Mouse (Mus musculus) urinary bladder, postnatal 4 days (tissue): ENCODE measurements around the gene Gm42906.

Experiments used
- DNase-seq, 2 experiments: peaks; one replicate each; pipeline ENCODE4 v3.0.0; 2021 to 2022; ENCODE audit warnings: low spot score in 2 of 2

The Gm42906 gene

DNA sequence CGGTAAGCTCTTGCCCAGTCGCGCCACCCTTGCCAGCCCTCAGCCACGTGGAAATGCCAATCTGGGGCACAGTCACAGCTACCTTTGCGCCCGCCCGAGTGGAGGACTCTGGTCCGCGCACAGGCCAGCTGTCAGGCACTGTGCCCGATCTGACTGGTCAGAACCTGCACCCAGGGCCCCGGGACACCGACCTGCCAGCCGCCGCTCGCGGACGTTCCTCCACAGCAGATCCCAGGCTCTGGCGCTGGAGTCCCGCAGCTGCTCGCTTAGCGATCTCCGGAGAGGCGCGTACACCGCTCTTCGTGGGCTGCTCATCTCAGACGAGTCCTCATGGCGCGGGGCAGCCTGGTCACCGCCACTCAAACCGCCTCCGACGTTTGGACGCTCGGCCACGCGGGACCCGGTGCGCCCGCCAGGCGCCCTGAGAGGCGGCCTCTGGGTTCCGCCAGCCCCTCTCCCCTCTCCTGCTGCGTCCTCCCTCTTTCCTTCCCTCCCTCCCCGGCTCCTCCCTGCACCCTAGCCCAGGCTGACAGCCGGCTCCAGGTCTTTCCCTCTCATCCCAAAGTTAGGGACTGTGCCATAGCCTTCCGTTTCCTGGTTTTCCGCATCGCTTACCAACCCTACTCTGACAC is 194.4 kb downstream of the Gm42906 start, which contains the start of gene Stard13:
Gene Stard13 (minus strand): TSS at position 437 of the 632 bp plus-strand sequence.
- DNase-seq = peak in 1 of 2 experiments; percentile 24

DNA sequence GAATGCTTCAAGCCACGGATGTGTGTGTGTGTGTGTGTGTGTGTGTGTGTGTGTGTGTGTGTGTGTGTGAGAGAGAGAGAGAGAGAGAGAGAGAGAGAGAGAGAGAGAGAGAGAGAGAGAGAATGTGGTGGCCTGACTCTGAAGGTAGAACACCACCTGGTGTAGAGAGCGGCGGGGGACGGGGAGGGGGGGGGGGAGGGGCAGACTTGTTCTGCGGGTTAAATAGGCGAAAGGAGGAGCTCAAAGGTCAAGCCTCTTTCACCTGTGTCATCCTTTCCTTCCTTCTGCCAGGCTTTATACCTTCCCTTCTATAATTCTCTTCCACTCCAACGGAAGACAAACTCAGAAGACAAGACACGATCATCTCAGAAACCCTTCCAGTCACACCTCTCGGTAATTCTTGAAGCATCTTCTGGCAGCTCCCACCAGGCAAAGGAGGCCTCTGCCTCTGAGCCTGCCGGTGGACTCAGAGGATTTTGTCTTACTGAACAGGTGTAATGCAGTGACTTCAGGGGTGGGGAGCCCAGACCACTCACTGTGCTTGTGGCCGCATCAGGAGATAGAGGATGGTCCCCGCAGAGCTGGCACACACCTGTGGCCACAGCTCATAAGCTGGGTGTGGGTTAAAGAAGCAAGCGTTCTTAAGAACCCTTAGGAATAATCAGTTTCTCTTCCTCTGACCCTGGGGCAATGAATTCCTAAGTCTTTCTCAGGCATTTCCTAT is 195.2 kb downstream of the Gm42906 start:
- no peak for DNase-seq

DNA sequence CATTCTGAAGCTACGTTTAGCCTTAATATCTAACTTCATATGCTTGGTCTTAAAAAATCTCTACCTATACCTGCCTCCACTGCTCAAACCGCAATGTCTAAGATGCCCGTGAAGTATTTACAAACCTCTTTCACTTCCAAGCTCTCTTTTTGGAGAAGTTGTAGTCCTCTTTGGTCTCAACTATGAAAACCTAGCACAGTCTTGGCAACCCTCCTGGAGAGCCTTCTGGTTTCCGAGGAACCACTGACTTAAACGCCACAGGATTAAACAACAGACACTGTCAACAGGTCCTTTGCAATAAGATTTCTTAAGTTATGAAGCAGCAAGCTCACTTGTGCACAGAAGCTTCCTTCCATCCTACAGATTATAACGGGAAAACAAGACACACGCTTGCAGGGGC is 196.1 kb downstream of the Gm42906 start:
- no peak for DNase-seq

DNA sequence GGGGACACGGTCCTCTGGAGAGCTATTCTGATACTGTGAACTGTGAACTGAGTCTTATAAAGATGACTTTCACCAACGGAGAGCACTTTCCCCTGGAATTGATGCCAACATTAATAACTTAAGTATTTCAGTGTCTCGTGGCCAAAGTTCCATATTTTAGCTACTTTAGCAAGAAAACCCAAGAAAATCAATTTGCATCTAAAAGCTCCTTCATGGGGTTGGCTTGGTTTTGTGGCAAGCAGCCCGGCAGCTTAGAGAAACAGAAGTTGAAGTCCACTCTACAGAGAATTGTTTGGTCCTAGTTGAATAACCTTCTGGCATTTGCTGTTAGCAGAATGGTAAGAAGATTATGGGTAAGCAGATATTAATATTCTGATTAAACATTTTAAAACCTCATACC is 196.6 kb downstream of the Gm42906 start:
- DNase-seq = no peak

DNA sequence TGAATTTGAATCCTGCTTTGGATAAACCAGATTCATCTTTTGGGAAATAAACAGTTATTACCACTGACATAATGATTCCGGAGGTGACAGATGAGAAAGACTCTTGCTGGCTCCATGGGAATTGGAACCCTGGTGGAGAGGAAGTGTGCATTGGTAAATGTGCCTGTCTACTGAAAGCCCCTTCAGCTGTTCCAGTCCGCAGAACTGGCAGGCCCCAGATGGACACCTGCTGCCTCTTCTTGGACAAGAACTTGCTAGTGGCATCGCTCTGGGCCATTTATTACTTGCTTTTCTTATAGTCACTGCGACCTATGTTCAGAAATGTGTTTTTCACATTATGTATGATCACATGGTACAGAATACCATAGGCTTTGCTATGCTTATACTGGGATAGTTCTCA is 197.5 kb downstream of the Gm42906 start:
- no peak for DNase-seq

DNA sequence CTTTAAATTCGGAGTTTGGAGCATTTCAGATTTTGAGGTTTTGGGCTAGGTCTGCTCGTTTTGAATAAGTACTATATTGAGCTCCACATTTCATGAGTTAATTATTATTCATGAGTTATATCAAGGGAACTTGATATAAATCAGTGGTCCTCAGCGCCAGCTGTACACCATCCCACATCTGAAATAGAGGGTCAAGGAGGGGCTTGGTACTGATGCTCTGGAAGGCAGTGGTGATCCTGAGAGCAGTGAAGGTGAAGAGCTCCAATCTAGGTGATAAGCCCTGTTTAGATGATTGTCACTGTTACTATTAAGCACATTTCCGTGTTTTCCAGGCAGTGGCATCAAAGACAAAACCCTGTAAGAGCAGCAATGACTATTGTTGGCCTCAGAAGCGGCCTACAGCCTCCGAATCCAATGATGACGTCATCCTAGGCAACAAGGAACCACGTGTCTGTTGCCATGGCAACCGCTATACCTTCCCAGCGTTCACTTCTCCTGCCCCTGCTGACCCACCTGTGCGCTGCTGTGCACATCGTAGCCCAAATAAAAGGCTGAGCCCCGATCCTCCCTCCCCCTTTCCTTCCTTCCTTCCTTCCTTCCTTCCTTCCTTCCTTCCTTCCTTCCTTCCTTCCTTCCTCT is 199.5 kb downstream of the Gm42906 start:
- DNase-seq = no peak

DNA sequence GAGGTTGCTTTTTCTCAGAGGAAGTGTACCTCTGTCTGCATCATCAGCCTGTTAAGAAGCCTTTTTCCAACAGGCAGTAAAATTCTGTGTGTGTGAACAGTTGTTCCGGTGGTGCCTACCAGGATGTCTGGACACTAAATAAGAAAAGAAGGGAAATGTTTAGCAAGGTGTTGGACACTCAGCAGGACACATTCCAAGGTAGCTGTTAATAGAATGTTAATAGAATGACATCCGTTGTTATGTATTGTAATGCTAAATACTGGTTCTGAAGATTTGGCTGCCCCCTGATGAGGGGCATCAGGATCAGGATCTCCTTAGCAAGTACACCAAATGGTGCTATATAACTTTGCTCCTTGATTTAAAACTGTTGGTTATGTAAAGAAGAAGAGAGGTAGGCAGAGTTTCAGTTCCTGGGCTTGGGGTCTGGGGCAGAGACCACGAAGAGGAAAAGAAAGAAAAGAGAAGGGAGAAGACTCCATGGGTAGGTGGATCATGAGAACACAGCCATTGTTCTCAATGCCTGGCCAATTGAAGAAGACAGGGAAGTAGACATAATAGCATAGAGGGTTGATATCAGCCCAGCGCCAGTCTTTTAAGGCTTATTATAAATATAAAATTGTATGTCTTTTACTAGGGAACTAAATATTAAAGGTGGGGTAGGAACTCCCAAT is 204.1 kb downstream of the Gm42906 start:
- no peak for DNase-seq

DNA sequence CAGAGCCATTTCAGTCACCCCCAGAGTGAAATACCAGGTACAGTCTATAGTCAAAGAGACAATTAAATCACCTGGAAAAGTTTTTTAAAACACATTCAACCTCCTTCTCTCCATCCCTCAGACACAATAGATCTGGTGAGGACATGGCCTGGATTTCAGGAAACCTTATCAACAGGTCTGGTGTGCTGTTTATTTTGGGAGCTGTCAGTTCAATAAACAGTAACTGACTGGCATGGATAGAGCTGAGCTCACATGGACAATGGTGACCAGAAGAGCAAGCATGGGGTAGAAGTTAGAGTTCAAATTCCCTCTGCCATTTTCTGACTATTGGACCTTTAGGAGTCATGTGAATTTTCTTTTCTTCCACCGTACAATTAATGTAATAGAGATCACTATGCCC is 205.2 kb downstream of the Gm42906 start:
- DNase-seq = no peak

DNA sequence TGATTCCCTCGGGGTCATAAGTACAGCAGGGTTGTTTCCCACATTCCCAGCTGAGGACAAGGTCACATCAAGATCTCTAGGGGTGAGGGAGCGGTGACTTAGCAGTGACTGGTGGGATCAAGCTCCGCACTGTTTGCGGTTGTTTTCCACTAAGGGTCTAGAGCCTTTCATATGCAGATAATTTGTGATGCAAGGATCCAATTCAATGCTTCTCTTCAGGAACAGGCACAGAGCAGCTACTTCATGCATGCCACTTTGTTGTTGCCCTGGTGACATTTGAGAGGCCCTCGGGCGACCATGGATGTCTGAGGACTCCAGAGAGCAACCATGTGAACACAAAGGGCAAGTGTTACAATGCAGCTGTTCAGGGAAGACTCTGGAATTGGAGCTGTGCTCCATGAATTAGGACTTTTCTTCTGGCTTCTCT is 209.3 kb downstream of the Gm42906 start:
- no peak for DNase-seq

DNA sequence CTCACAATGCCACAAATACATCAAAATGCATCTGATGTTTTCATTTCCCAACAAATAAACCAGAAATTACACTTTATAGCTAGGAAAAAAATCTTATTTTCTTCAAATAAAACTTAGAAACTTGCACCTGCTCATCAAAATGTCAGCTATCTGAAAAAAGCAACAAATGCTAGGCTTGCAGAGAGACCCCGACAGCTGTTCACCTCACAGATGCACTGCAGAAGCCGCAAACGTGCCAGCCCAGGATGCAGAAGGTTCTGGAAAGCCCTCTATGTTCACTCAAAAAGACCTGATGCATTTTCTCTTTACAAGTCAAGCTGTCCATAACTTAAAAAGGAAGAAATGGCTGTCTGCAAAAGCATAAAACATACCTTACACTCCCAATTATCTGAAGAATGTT is 214.9 kb downstream of the Gm42906 start:
- DNase-seq = no peak

DNA sequence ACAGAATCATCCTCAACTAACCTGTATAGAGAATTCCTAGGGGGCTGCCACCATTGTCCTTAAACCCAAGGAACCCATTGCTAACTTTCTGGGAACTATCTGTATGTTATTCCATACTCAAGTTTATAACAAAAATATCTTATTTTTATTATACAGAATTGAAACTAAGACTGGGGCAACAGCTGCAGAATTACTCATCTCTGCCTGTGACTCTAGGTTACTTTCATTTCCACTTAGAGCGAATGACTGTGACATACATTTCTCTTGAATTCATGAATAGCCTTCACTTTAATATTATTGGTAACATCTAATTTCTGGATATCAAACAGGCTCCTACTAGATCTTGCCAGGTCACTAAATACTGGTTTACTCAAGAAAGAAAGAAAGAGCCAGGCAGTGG is 217.1 kb downstream of the Gm42906 start:
- no peak for DNase-seq

DNA sequence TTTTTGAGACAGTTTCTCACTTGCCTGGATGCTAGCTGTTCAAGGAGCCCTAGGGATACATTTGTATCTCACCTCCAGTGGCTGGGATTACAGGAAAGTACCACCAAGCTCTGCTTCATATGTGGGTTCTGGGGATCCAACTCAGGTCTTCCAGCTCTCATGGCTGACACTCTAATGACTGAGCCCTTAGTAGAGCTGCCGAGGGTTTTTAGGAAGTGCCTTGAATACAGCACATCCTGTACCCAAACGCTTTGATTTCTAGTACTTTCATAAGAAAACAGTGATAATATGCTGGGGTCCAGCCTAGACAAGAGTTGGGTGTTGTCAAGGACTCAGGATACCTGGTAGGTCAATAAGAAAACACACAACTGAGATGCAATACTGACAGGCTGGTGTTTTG is 217.9 kb downstream of the Gm42906 start:
- DNase-seq = no peak

DNA sequence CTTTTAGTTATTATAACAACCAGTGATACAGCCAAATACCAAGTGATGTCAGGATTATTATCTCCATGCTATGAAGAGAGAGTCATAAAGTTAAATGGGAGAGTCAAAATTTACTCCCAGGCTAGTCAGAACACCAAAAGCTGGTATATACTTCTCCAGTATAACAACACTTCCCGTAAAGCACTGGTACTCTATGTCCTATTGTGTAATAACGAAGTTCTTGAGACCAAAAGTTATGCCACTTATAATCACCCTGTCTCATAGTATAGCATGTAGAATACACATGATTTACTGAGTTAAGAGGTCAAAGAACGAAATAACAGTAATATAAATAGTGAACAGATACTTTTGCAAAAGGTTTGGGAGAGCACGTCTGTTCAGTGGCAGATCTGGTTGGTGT is 222.9 kb downstream of the Gm42906 start:
- no peak for DNase-seq

DNA sequence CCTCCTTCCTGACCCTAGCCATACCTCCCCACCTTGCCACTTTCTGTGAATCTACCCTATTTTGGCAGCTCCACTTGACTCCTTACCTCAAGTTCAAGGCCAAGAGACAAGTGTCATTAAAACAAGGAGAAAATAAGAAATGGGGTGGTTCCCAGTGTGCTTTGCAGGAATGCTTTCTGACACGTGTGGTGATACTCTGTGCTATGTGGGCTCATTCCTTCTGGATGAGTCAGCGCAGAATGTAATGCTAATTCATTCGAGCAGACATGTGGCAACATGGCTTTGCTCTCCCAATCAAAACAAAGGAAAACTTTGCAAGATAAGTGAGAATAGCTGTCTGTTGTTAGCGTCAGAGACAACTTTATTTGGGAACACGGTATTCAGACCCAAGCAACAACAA is 225.0 kb downstream of the Gm42906 start:
- DNase-seq = no peak

DNA sequence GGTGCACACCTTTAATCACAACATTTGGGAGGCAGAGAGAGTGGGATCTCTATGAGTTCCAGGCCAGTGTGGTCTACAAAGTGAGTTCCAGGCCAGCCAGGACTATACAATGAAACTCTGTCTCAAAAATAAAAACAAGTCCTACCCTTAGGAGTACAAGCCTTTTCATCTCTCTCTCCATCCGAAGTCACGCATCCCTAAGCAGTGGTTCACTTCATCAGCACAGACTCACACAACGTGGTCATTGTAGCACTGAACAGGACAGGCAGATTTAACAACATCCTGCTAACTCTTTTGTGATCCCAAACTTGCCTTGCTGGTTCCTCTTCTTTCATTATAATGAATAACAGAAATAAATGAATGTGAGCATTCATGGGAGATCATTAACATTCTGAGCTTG is 226.7 kb downstream of the Gm42906 start:
- no peak for DNase-seq

DNA sequence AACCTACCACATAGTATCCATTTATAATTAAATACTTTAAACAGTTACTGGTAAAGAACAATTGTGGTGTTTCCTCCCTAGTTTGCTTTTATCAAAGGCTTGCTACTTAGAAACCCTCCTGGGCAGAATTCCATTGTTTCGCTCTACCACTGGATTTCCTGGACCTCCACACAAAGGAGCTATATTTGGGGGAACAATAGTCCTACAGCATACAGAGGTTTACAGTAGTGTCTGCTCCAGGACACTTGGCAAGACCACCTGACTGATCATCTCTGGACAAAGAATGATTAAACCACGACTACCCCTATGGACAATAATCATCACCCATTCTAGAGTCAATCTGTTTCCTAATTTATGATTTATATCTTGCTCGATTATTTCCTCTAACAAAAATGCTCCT is 228.7 kb downstream of the Gm42906 start:
- DNase-seq = no peak

DNA sequence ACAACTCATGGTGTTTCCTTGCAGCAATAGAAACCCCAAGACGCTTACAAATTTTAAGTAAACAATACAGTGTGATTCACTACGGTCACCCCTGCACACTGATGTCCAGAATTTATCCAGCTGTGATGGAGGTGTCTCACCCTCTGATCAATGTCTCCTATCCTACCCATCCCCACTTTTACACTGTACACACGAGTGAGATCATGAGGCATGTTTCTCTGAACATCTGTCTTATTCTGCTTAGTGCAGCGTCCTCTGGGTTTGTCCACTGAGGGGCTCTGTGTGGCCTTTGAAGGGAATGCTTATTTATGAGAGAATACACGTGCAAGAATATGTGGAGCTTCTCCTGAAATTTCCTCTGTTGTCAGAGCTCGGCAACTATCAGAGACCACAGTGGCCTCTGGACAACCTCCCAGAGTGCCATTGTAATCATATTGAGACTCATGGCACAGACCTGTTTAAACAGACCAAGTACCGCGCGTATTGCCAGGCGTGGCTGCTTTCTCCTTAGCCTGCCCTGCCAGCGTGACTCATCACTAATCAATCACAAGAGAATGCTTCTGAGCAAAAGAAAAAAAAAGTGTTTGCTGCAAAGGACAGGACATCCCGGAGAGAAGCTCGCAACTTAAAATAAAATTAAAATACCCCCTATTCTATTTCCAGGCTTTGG is 231.2 kb downstream of the Gm42906 start:
- DNase-seq = no peak

DNA sequence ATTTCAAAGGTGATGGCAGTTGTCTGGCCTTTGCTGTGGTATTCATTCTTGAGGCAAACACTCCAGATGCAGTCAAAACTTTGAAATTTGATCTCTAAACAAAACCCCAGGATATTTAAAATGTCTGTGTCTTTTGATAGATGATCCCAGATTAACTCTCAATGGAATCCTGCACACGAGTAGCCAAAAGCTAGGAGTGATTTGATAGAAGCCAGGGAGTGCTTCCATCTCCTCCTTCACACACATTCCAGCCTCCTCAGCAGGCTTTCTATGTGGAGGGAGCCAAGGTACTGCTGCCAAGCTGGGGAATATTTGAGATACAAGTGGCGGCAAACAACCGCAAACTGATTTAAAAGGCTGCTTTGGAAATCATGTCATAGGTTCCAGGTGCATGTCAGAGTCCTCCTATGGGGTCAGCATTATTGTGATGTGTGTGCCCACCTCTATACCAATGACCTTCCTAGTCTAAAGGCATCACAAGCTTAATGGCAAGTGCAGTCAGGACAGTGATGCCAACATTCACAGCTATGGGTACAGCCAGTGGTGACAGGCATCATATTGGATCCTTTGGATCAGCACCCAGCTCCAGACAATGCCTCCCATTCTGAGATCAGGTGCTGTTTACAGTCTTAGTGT is 234.0 kb downstream of the Gm42906 start:
- DNase-seq = peak in 1 of 2 experiments; percentile 15

DNA sequence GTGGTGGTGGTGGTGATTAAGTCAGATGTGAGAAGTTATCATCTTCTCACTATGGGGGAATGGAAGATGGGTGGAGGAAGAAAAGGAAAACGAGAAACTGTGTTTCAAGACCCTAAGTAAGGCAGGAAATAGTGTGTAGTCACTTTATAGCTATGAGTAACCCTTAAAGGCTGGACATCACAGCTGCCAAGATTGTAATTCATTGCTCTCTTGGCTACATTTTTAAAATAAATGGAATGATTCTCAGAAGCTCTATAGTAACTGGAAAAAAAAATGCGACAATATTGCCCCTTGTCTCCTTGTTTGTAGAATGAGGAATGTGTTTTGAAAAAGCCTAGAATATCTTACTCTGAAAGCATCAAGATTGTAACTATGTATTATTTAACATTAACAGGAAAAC is 235.7 kb downstream of the Gm42906 start:
- DNase-seq = no peak

DNA sequence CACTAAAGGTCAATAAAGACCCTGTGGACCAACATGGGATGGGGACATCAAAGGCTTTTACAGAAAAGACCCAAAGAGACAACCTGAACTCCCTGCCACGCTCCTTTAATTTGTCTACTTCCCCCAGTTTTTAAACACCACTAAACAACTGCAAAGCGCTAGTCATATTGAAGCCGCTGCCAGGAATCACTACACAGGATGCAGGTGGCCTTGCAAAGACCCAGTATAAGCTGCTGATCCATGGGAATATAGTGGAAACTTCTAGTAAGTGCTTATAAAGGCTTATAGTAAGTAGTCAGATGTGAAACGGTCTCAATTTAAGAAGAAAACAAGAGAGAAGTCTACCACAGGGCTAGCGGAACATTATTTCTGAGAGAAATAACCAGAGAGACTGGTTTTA is 237.2 kb downstream of the Gm42906 start:
- DNase-seq = peak in 1 of 2 experiments; percentile 3

DNA sequence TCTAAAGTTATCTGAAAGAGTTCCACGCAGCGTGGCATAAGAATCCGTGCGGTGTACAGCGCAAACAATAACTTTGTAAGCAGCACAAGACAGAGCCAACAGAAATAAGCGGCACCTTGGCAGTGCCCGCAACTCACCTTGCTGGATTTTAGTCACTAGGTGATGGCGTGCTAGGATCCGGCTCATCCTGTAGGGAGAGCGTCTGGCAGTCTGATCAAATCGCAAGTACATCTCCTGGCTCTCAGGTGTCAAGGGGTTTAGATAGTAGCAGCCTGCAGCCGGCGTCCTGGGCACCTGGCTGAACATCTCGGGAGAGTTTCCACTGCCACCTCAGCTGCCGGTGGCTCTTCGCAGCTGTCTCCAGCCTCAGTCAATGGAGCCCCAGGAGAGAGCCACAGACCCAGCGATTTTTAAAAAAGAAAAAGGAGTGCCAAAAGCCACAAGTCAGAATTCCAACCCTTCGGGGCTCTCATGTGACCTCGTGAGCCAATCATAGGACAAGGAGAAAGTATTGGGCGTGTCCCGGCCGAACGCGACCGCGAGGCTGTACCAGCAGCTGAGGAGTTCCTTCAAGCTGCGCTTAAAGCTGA is 238.1 kb downstream of the Gm42906 start:
- DNase-seq = peak; percentile 47 to 71
